Mouse (Mus musculus): ENCODE results near the gene Xrcc5. TPM values are rescaled to one million over a fixed set of nuclear protein-coding genes. Genes with fewer than 3 reads are reported as not detected.

Xrcc5 gene
- polyA plus RNA-seq, 1 experiment, result 19.0 TPM

DNA sequence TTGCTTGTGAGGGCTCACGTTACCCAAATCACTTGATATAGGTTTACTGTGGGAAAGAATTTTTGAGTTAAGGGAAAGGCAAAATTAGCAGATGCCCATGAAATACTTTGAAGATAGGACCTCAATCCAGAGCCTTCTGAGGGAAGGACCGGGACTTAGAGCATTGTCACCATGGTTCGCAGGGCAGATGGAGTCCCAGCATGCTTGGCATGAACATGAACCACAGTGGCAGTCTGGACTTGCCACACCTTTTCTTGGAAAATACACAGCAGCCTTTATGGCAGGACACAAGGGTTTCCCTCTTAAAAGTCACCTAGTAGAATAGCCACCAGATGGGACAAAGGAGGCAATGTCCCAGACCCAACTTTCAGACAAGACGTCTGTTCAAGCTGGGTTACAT is 114.9 kb downstream of the Xrcc5 start:
- no peak for TF ChIP-seq POLR2A (IDR thresholded peaks at IDR 0.05; ENCODE audit: borderline replicate concordance, control insufficient read depth, low read depth, low read length)
- no peak for TF ChIP-seq CTCF (IDR thresholded peaks at IDR 0.05; ENCODE audit: control insufficient read depth, insufficient read depth, low read length)
- no peaks in the 10 kb centered on the region; the same call in 1 of the 2 replicates for H3K4me1 ChIP-seq (ENCODE audit: control insufficient read depth, insufficient read depth, low read length)
- WGBS, result 83% methylated on average over 4 of the region's 4 CpGs
- no peak overlapping the region for H3K4me3 ChIP-seq (replicated peaks; ENCODE audit: control insufficient read depth, low read depth, low read length)
- no peak overlapping the region for H3K27ac ChIP-seq (ENCODE audit: control insufficient read depth, insufficient read depth, low read depth, low read length, poor library complexity)

GRCm38 (mm10) chr1:72426456-72426855 is 119.2 kb downstream of the Xrcc5 start:
- no peak overlapping the region for H3K27ac ChIP-seq (ENCODE audit: control insufficient read depth, insufficient read depth, low read depth, low read length, poor library complexity)
- WGBS, result 80% methylated on average over 4 of the region's 4 CpGs
- H3K4me3 ChIP-seq (replicated peaks; ENCODE audit: control insufficient read depth, low read depth, low read length), result no peak overlapping the region
- H3K4me1 ChIP-seq (ENCODE audit: control insufficient read depth, insufficient read depth, low read length), result peaks cover 6% of the 10 kb centered on the region
- TF ChIP-seq POLR2A (IDR thresholded peaks at IDR 0.05; ENCODE audit: borderline replicate concordance, control insufficient read depth, low read depth, low read length) (no peak), CTCF (IDR thresholded peaks at IDR 0.05; ENCODE audit: control insufficient read depth, insufficient read depth, low read length) (no peak)

- peak overlapping the region; percentile 90 for H3K27ac ChIP-seq (ENCODE audit: control insufficient read depth, insufficient read depth, low read depth, low read length, poor library complexity)
- WGBS, result 49% methylated on average over 8 of the region's 8 CpGs
- TF ChIP-seq CTCF (IDR thresholded peaks at IDR 0.05; ENCODE audit: control insufficient read depth, insufficient read depth, low read length), result no peak
- TF ChIP-seq POLR2A (IDR thresholded peaks at IDR 0.05; ENCODE audit: borderline replicate concordance, control insufficient read depth, low read depth, low read length), result no peak
Measured at GRCm38 (mm10) chr1:72428526-72428925, 121.3 kb downstream of the Xrcc5 start.

GRCm38 (mm10) chr1:72429107-72429807 is 122.0 kb downstream of the Xrcc5 start:
- Histone ChIP-seq H3K4me1 (ENCODE audit: control insufficient read depth, insufficient read depth, low read length) (peaks cover 6% of the 10 kb centered on the region), H3K4me3 (replicated peaks; ENCODE audit: control insufficient read depth, low read depth, low read length) (no peak overlapping the region), H3K27ac (ENCODE audit: control insufficient read depth, insufficient read depth, low read depth, low read length, poor library complexity) (no peak overlapping the region)
- TF ChIP-seq CTCF (IDR thresholded peaks at IDR 0.05; ENCODE audit: control insufficient read depth, insufficient read depth, low read length) (no peak), POLR2A (IDR thresholded peaks at IDR 0.05; ENCODE audit: borderline replicate concordance, control insufficient read depth, low read depth, low read length) (no peak)
- 40% methylated on average over 7 of the region's 7 CpGs for WGBS

More at GRCm38 (mm10) chr1:72428526-72428925, 121.3 kb downstream of the Xrcc5 start:
- Histone ChIP-seq H3K4me3 (replicated peaks; ENCODE audit: control insufficient read depth, low read depth, low read length) (no peak overlapping the region), H3K4me1 (ENCODE audit: control insufficient read depth, insufficient read depth, low read length) (peaks cover 6% of the 10 kb centered on the region)

DNA sequence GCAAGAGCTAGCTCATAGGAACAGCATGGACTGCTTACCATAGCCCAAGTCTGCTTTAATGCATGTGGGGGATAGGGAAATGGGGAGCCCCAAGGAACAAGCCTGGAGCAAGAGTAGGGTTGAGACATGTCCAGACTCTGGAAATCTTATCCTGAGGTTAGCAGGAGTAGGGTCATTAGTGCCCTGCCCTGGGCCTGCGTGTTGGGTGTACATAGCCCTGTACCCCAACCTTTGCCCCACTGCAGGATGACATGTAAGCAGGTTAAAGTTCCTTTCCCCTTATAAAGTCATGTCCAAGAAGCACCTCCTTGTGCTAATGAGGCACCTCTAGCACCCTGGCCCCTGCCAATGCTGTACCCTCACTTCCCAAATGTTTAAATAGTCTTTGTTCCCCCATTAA is 125.4 kb downstream of the Xrcc5 start:
- WGBS, result 91% methylated on average over 1 of the region's 1 CpGs
- Histone ChIP-seq H3K4me1 (ENCODE audit: control insufficient read depth, insufficient read depth, low read length) (peaks cover 3% of the 10 kb centered on the region), H3K27ac (ENCODE audit: control insufficient read depth, insufficient read depth, low read depth, low read length, poor library complexity) (no peak overlapping the region), H3K4me3 (replicated peaks; ENCODE audit: control insufficient read depth, low read depth, low read length) (no peak overlapping the region)
- TF ChIP-seq POLR2A (IDR thresholded peaks at IDR 0.05; ENCODE audit: borderline replicate concordance, control insufficient read depth, low read depth, low read length) (no peak), CTCF (IDR thresholded peaks at IDR 0.05; ENCODE audit: control insufficient read depth, insufficient read depth, low read length) (no peak)

- no peaks in the 10 kb centered on the region for H3K4me1 ChIP-seq (ENCODE audit: control insufficient read depth, insufficient read depth, low read length)
- H3K4me3 ChIP-seq (replicated peaks; ENCODE audit: control insufficient read depth, low read depth, low read length), result no peak overlapping the region
- TF ChIP-seq POLR2A (IDR thresholded peaks at IDR 0.05; ENCODE audit: borderline replicate concordance, control insufficient read depth, low read depth, low read length) (no peak), CTCF (IDR thresholded peaks at IDR 0.05; ENCODE audit: control insufficient read depth, insufficient read depth, low read length) (no peak)
- H3K27ac ChIP-seq (ENCODE audit: control insufficient read depth, insufficient read depth, low read depth, low read length, poor library complexity), result no peak overlapping the region
- 73% methylated on average over 3 of the region's 3 CpGs for WGBS
Measured at GRCm38 (mm10) chr1:72434510-72434909, 127.3 kb downstream of the Xrcc5 start.

DNA sequence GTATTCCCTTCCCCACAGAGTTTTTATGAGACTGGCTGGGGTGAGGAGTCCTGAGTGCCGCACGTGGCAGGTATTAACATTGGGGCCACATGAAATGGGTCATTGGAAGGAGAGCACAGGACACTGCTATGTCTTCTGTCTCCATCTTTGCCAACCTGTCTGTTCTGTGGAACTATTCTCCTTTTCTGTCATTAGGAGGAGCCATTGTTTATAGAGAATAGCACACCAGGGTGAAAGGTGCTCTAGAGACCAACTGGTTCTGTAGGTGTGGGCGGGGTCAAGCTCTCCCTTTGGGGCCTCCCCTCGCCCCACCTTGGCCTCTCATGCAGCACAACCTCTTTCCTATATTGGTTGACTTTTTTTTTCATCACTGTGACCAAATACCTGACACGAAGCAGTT is 129.7 kb downstream of the Xrcc5 start:
- no peak overlapping the region for H3K4me3 ChIP-seq (replicated peaks; ENCODE audit: control insufficient read depth, low read depth, low read length)
- TF ChIP-seq POLR2A (IDR thresholded peaks at IDR 0.05; ENCODE audit: borderline replicate concordance, control insufficient read depth, low read depth, low read length), result no peak
- no peak for TF ChIP-seq CTCF (IDR thresholded peaks at IDR 0.05; ENCODE audit: control insufficient read depth, insufficient read depth, low read length)
- 74% methylated on average over 5 of the region's 5 CpGs for WGBS
- no peaks in the 10 kb centered on the region for H3K4me1 ChIP-seq (ENCODE audit: control insufficient read depth, insufficient read depth, low read length)
- H3K27ac ChIP-seq (ENCODE audit: control insufficient read depth, insufficient read depth, low read depth, low read length, poor library complexity), result no peak overlapping the region

DNA sequence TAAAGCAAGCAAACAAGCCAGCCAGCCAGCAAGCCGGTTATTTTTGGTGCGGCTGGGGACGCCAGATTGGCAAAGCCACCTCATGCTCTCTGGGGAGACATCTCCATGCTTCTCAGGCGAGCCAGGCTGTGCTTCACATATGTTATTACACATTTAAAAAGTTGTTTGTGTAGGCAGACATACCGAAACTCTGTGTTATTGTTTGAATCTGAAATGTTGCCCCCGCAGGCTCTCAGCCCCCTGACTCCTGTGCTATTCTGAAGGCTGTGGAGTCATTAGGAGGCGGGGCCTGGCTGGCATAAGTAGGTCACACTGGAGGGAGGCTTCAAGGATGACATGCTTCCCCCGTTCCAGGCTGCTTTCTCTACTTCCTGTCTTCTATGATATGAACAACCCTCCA is 131.9 kb downstream of the Xrcc5 start:
- TF ChIP-seq CTCF (IDR thresholded peaks at IDR 0.05; ENCODE audit: control insufficient read depth, insufficient read depth, low read length) (no peak), POLR2A (IDR thresholded peaks at IDR 0.05; ENCODE audit: borderline replicate concordance, control insufficient read depth, low read depth, low read length) (no peak)
- no peak overlapping the region for H3K4me3 ChIP-seq (replicated peaks; ENCODE audit: control insufficient read depth, low read depth, low read length)
- no peak overlapping the region for H3K27ac ChIP-seq (ENCODE audit: control insufficient read depth, insufficient read depth, low read depth, low read length, poor library complexity)
- WGBS, result 73% methylated on average over 8 of the region's 8 CpGs
- H3K4me1 ChIP-seq (ENCODE audit: control insufficient read depth, insufficient read depth, low read length), result no peaks in the 10 kb centered on the region

Data from bone marrow, adult 2 months (tissue).